Mouse (Mus musculus): Measurements from ENCODE around the gene Psmb3. TPM values are rescaled to one million over a fixed set of nuclear protein-coding genes. Genes with fewer than 3 reads are reported as not detected.
A peak's percentile ranks its signal among the peaks of the same experiment; 100 is the strongest.

Psmb3 gene
- total and polyA plus RNA-seq, 3 experiments = 648 to 914 TPM; not detected in 1

DNA sequence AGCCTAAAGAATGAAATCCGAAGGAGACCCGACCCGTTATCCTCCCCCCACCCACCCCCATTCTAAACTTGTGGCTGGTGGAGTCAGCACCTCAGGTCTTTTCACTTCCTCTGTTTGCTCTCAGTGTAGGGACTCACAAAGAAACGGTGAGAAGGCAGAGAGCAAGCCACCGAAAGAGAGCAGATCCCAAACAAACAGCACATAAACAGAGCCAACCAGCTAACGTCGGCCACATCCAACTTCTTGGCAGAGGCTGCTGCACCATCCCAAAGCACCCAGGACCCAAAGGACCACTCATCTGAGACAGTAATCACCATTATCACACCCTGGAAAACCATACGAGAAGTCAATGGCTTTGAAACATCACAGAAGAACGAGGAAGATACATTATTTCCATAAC is 40.2 kb downstream of the Psmb3 start:
- no peaks in the 10 kb centered on the region for H3K27me3 ChIP-seq (ENCODE audit: control insufficient read depth in 1 of 2, insufficient read depth in 2 of 2, low read length in 2 of 2)
- peak overlapping the region; percentile 73 for H3K27ac ChIP-seq (ENCODE audit: control insufficient read depth, low read depth, low read length)
- peak overlapping the region; percentile 97 for H3K9ac ChIP-seq (ENCODE audit: control insufficient read depth, low read depth, low read length, poor library complexity, severe bottlenecking)
- H3K36me3 ChIP-seq (ENCODE audit: control insufficient read depth in 1 of 2, insufficient read depth in 2 of 2, low read length in 2 of 2) = peaks cover 0 to 4% of the 10 kb centered on the region in 2 experiments; a peak in 1 of 4 replicates
- no peak for TF ChIP-seq CHD2 (IDR thresholded peaks at IDR 0.05; ENCODE audit: low read length)
- TF ChIP-seq SIN3A (IDR thresholded peaks at IDR 0.05; ENCODE audit: low read length) = no peak
- no peak for TF ChIP-seq UBTF (IDR thresholded peaks at IDR 0.05; ENCODE audit: borderline replicate concordance, insufficient read depth, low read depth, low read length)
- TF ChIP-seq POLR2AphosphoS2 (IDR thresholded peaks at IDR 0.05; ENCODE audit: low read length) = no peak
- TF ChIP-seq NRF1 (IDR thresholded peaks at IDR 0.05; ENCODE audit: insufficient read depth, low read depth, low read length, poor library complexity, severe bottlenecking) = no peak
- no peak for TF ChIP-seq POLR2A (IDR thresholded peaks at IDR 0.05; ENCODE audit: control insufficient read depth in 1 of 2, insufficient read depth in 1 of 2, low read depth in 1 of 2, low read length in 2 of 2, poor library complexity in 1 of 2)
- no peak for TF ChIP-seq SMC3 (IDR thresholded peaks at IDR 0.05; ENCODE audit: low read depth, low read length)
- TF ChIP-seq TAL1 (IDR thresholded peaks at IDR 0.05; ENCODE audit: low read length) = no peak
- no peak for TF ChIP-seq CHD1 (IDR thresholded peaks at IDR 0.05; ENCODE audit: low read depth, low read length)
- TF ChIP-seq MAX (IDR thresholded peaks at IDR 0.05; ENCODE audit: low read length) = no peak; the same call in 1 of the 2 replicates
- peaks cover 39% of the 10 kb centered on the region for H3K79me2 ChIP-seq (ENCODE audit: control insufficient read depth, insufficient read depth, low read length, poor library complexity)
- H3K4me1 ChIP-seq (ENCODE audit: control insufficient read depth in 1 of 2, insufficient read depth in 2 of 2, low read length in 2 of 2) = peaks cover 0 to 7% of the 10 kb centered on the region in 2 experiments; a peak in 1 of 4 replicates
- peak; percentile 62 for DNase-seq (ENCODE audit: low read depth, low spot score)
- H3K9me3 ChIP-seq (replicated peaks; ENCODE audit: insufficient read depth, low read length) = no peaks in the 10 kb centered on the region
- peak overlapping the region; percentile 86 to 89 for H3K4me3 ChIP-seq (ENCODE audit: control insufficient read depth in 1 of 2, insufficient read depth in 1 of 2, low read depth in 2 of 2, low read length in 2 of 2)

DNA sequence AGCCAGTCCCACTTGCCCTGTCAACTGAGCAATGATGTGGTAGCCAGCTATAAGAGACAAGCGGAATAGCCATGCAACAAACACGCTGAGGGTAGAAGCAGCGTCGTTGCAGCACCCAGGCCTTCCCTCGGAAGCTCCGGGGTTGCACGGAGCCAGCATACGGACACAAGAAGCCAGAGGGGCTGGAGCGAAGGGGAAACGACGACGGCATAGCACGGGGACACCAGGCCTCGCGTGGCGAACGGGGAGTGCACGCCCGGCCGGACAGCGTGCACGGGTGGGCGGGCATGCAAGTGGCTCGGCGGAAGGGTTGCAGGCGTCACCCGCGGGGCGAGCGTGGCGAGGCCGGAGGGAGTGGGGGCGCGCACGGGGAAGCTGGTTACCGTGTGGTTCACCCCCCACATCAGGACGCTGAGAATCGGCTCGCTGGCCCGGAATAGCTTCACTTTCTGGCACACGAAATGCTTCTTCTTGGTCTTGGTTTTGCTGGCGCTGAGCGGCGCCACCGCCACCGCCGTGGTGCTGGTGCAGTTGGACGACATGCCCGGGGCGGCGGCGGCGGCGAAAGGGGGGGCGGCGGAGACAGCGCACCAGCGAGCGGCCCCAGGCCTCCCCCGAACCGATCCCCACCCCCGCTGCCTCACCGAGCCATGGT is 41.0 kb downstream of the Psmb3 start, which contains the start of gene Pip4k2b:
Pip4k2b (minus strand) TSS at position 642 of the 655 bp plus-strand sequence.
- peaks cover 2 to 7% of the 10 kb centered on the region in 2 experiments; a peak in 2 of 4 replicates for H3K4me1 ChIP-seq (ENCODE audit: control insufficient read depth in 1 of 2, insufficient read depth in 2 of 2, low read length in 2 of 2)
- DNase-seq (ENCODE audit: low read depth, low spot score) = peak; percentile 78
- H3K36me3 ChIP-seq (ENCODE audit: control insufficient read depth in 1 of 2, insufficient read depth in 2 of 2, low read length in 2 of 2) = peaks cover 0 to 6% of the 10 kb centered on the region in 2 experiments; a peak in 2 of 4 replicates
- H3K27ac ChIP-seq (ENCODE audit: control insufficient read depth, low read depth, low read length) = peak within 1 kb of the TSS; percentile 93
- peak within 1 kb of the TSS; percentile 86 to 89 for H3K4me3 ChIP-seq (ENCODE audit: control insufficient read depth in 1 of 2, insufficient read depth in 1 of 2, low read depth in 2 of 2, low read length in 2 of 2)
- no peaks in the 10 kb centered on the region for H3K27me3 ChIP-seq (ENCODE audit: control insufficient read depth in 1 of 2, insufficient read depth in 2 of 2, low read length in 2 of 2)
- peak within 1 kb of the TSS; percentile 97 for H3K9ac ChIP-seq (ENCODE audit: control insufficient read depth, low read depth, low read length, poor library complexity, severe bottlenecking)
- H3K79me2 ChIP-seq (ENCODE audit: control insufficient read depth, insufficient read depth, low read length, poor library complexity) = peaks cover 39% of the 10 kb centered on the region
- no peaks in the 10 kb centered on the region for H3K9me3 ChIP-seq (replicated peaks; ENCODE audit: insufficient read depth, low read length)
- TF ChIP-seq RCOR1 (IDR thresholded peaks at IDR 0.05; ENCODE audit: low read depth, low read length) (no peak), SMC3 (IDR thresholded peaks at IDR 0.05; ENCODE audit: low read depth, low read length) (no peak), MYC (IDR thresholded peaks at IDR 0.05; ENCODE audit: low read depth, low read length) (peak; percentile 81; the same call in 1 of the 2 replicates), ELF1 (IDR thresholded peaks at IDR 0.05; ENCODE audit: low read depth, low read length) (no peak), MAX (IDR thresholded peaks at IDR 0.05; ENCODE audit: low read length) (peak; percentile 30; the same call in 1 of the 2 replicates), MYB (IDR thresholded peaks at IDR 0.05; ENCODE audit: low read depth, low read length) (no peak), USF2 (IDR thresholded peaks at IDR 0.05; ENCODE audit: borderline replicate concordance in 1 of 2, insufficient read depth in 1 of 2, low read depth in 1 of 2, low read length in 2 of 2) (no peak), NELFE (IDR thresholded peaks at IDR 0.05; ENCODE audit: low read depth, low read length) (peak; percentile 57; the same call in 1 of the 2 replicates), TCF12 (IDR thresholded peaks at IDR 0.05; ENCODE audit: low read depth, low read length) (no peak; the same call in 1 of the 2 replicates), POLR2A (IDR thresholded peaks at IDR 0.05; ENCODE audit: control insufficient read depth in 1 of 2, insufficient read depth in 1 of 2, low read depth in 1 of 2, low read length in 2 of 2, poor library complexity in 1 of 2) (0 out of 4 replicates have a peak, but pooled peaks of 1 of the 2 experiments have one; percentile 34), ETS1 (IDR thresholded peaks at IDR 0.05; ENCODE audit: low read depth, low read length) (no peak), MAFK (IDR thresholded peaks at IDR 0.05; ENCODE audit: borderline replicate concordance, low read depth, low read length) (no peak), POLR2AphosphoS5 (IDR thresholded peaks at IDR 0.05; ENCODE audit: borderline replicate concordance, low read depth, low read length) (no peak), ZC3H11A (IDR thresholded peaks at IDR 0.05; ENCODE audit: low read depth, low read length) (no peak), CHD1 (IDR thresholded peaks at IDR 0.05; ENCODE audit: low read depth, low read length) (no peak; the same call in 1 of the 2 replicates), E2F4 (IDR thresholded peaks at IDR 0.05; ENCODE audit: borderline replicate concordance, low read depth, low read length) (peak; percentile 46; the same call in 1 of the 2 replicates), EP300 (IDR thresholded peaks at IDR 0.05; ENCODE audit: low read depth in 1 of 2, low read length in 2 of 2) (no peak), ZNF384 (IDR thresholded peaks at IDR 0.05; ENCODE audit: low read depth, low read length) (no peak), MAZ (IDR thresholded peaks at IDR 0.05; ENCODE audit: low read depth, low read length) (no peak; the same call in 1 of the 2 replicates), ZMIZ1 (IDR thresholded peaks at IDR 0.05; ENCODE audit: low read depth, low read length) (no peak; the same call in 1 of the 2 replicates), MEF2A (IDR thresholded peaks at IDR 0.05; ENCODE audit: extremely low read depth, insufficient replicate concordance, low read depth, low read length, poor library complexity, severe bottlenecking) (no peak), KAT2A (conservative IDR thresholded peaks at IDR 0.05; ENCODE audit: low read depth, low read length) (no peak)

Data from MEL (cell line).